ENCODE assay signal across 11 mouse cellular contexts in genomic region chr8:128523825-128524224, GRCm38 (mm10).
DNase-seq lines count a peak whose midpoint lies in the region; ATAC-seq and TF ChIP-seq lines count a peak whose summit lies in the region.
"Had no signal": no experiment of that assay in that cellular context is flagged by ENCODE, and none has a peak within 500 bp of the region (broad histone marks: within the 10 kb centered on the region; RNA-seq: fewer than 3 reads in every experiment).

No protein-coding gene starts in this region.

- WGBS in kidney, postnatal 0 days = 78% methylated on average over 7 of the region's 7 CpGs
- 68% methylated on average over 7 of the region's 7 CpGs for WGBS in kidney, embryonic 16.5 days

- no peak overlapping the region for H3K4me2 ChIP-seq in kidney, postnatal 0 days (ENCODE audit: low read length)
- H3K4me2 ChIP-seq in kidney, embryonic 16.5 days (replicated peaks; ENCODE audit: low read depth, low read length) = no peak overlapping the region

- no peak for TF ChIP-seq POLR2A in ES-Bruce4 (IDR thresholded peaks at IDR 0.05; ENCODE audit: insufficient read depth, low read length)
- TF ChIP-seq POLR2A in cortical plate, adult 2 months (IDR thresholded peaks at IDR 0.05; ENCODE audit: extremely low read depth, insufficient read depth, low read length) = no peak

- H3K9ac ChIP-seq in kidney, postnatal 0 days (ENCODE audit: low read depth, low read length) = no peak overlapping the region
- no peak overlapping the region for H3K9ac ChIP-seq in kidney, embryonic 16.5 days (replicated peaks; ENCODE audit: low read length)
- no peak overlapping the region for H3K9ac ChIP-seq in ES-Bruce4 (ENCODE audit: low read depth, poor library complexity, severe bottlenecking)

- H3K36me3 ChIP-seq in kidney, postnatal 0 days (ENCODE audit: insufficient read depth, low read length) = no peaks in the 10 kb centered on the region
- no peaks in the 10 kb centered on the region for H3K36me3 ChIP-seq in kidney, embryonic 16.5 days (ENCODE audit: insufficient read depth, low read length)
- no peaks in the 10 kb centered on the region for H3K36me3 ChIP-seq in ES-Bruce4 (ENCODE audit: control insufficient read depth, insufficient read depth, low read length, poor library complexity, severe bottlenecking)

- H3K4me3 ChIP-seq in kidney, postnatal 0 days (replicated peaks; ENCODE audit: low read depth, low read length) = no peak overlapping the region
- no peak overlapping the region for H3K4me3 ChIP-seq in kidney, embryonic 16.5 days (ENCODE audit: low read length)
- no peak overlapping the region for H3K4me3 ChIP-seq in ES-Bruce4 (ENCODE audit: low read depth, low read length)
- H3K4me3 ChIP-seq in cortical plate, adult 2 months (ENCODE audit: insufficient read depth, low read length) = no peak overlapping the region

- DNase-seq in kidney, postnatal 0 days (ENCODE audit: low spot score) = no peak
- DNase-seq in mesoderm, embryonic 11.5 days (ENCODE audit: low read depth, low spot score) = peak; percentile 14
- no peak for DNase-seq in cerebellum, adult 11 months
- DNase-seq in neural tube, embryonic 10.5 days (ENCODE audit: extremely low spot score, low spot score) = no peak
- DNase-seq: cerebellum, adult 18-20 months; gastrocnemius, postnatal 14 days; layer of hippocampus, postnatal 36 days; midbrain, embryonic 14.5 days had no signal

- ATAC-seq in kidney, postnatal 0 days (replicated peaks; ENCODE audit: low FRiP score, low read depth) = no peak
- ATAC-seq in kidney, embryonic 16.5 days (ENCODE audit: low FRiP score, low TSS enrichment) = no peak

- no peaks in the 10 kb centered on the region for H3K9me3 ChIP-seq in kidney, postnatal 0 days (replicated peaks; ENCODE audit: low read length)
- H3K9me3 ChIP-seq in kidney, embryonic 16.5 days (ENCODE audit: low read length) = no peaks in the 10 kb centered on the region
- H3K9me3 ChIP-seq in ES-Bruce4 (replicated peaks; ENCODE audit: control insufficient read depth, insufficient read depth, low read length, poor library complexity, severe bottlenecking) = no peaks in the 10 kb centered on the region

- no peaks in the 10 kb centered on the region for H3K4me1 ChIP-seq in kidney, postnatal 0 days (replicated peaks; ENCODE audit: insufficient read depth, low read length)
- H3K4me1 ChIP-seq in kidney, embryonic 16.5 days (ENCODE audit: insufficient read depth, low read length) = no peaks in the 10 kb centered on the region
- H3K4me1 ChIP-seq in ES-Bruce4 (ENCODE audit: control insufficient read depth, insufficient read depth, low read length) = no peaks in the 10 kb centered on the region
- no peaks in the 10 kb centered on the region for H3K4me1 ChIP-seq in cortical plate, adult 2 months (ENCODE audit: control insufficient read depth, insufficient read depth, low read length)

- no peak overlapping the region for H3K27ac ChIP-seq in kidney, postnatal 0 days
- no peak overlapping the region for H3K27ac ChIP-seq in kidney, embryonic 16.5 days (ENCODE audit: low read length)
- H3K27ac ChIP-seq in ES-Bruce4 (ENCODE audit: insufficient read depth, low read length) = no peak overlapping the region
- H3K27ac ChIP-seq in cortical plate, adult 2 months (ENCODE audit: insufficient read depth, low read length) = no peak overlapping the region

- no peaks in the 10 kb centered on the region for H3K27me3 ChIP-seq in kidney, postnatal 0 days (ENCODE audit: insufficient read depth, low read length)
- H3K27me3 ChIP-seq in kidney, embryonic 16.5 days (ENCODE audit: insufficient read depth, low read length) = no peaks in the 10 kb centered on the region
- no peaks in the 10 kb centered on the region for H3K27me3 ChIP-seq in ES-Bruce4 (ENCODE audit: control insufficient read depth, insufficient read depth, low read length, poor library complexity, severe bottlenecking)

- TF ChIP-seq EP300 in ES-Bruce4 (IDR thresholded peaks at IDR 0.05; ENCODE audit: insufficient read depth, low read depth, low read length) = no peak

- peak; percentile 53 for TF ChIP-seq CTCF in kidney, postnatal 0 days (IDR thresholded peaks at IDR 0.05; ENCODE audit: low read depth)
- peak; percentile 77 for TF ChIP-seq CTCF in ES-Bruce4 (IDR thresholded peaks at IDR 0.05; ENCODE audit: low read depth, low read length)
- TF ChIP-seq CTCF in cortical plate, adult 2 months (IDR thresholded peaks at IDR 0.05; ENCODE audit: extremely low read depth, insufficient read depth, low read length) = peak; percentile 18; the same call in 1 of the 2 replicates

Comparison
In these comparisons a context has a peak if more than half of its experiments do, and no peak if none do; other contexts are left out.
1. CTCF ChIP-seq: peak in every context shown above with its lines; median percentile 77 in ES-Bruce4; 53 in kidney, postnatal 0 days; 18 in cortical plate, adult 2 months.